Mouse (Mus musculus) embryo, embryonic 10.5 days (tissue): ENCODE measurements around the gene Olfr713.

Experiments used
- DNase-seq: peaks from one replicate; pipeline ENCODE4 v3.0.0-alpha.2; 2015; ENCODE audit warnings: low spot score

Olfr713 gene

GRCm38 (mm10) chr7:107030874-107031273 lies at the start of gene Olfr713:
Gene Olfr713, plus strand, starts transcription at chr7:107031174.
- DNase-seq, result no peak

GRCm38 (mm10) chr7:106985236-106985635 lies 45.7 kb upstream of the Olfr713 start:
- DNase-seq, result no peak

GRCm38 (mm10) chr7:107000798-107001197 lies 30.2 kb upstream of the Olfr713 start:
- no peak for DNase-seq

GRCm38 (mm10) chr7:107004169-107004568 lies 26.8 kb upstream of the Olfr713 start:
- no peak for DNase-seq

GRCm38 (mm10) chr7:107005972-107006371 lies 25.0 kb upstream of the Olfr713 start, which contains the start of gene Olfr2:
Gene Olfr2, minus strand, starts transcription at chr7:107006072.
- no peak for DNase-seq

GRCm38 (mm10) chr7:107039934-107040563 lies 9.1 kb downstream of the Olfr713 start:
- no peak for DNase-seq

- no peak for DNase-seq
Measured at GRCm38 (mm10) chr7:107043136-107043535, 12.2 kb downstream of the Olfr713 start.

- no peak for DNase-seq
Measured at GRCm38 (mm10) chr7:107044407-107044806, 13.4 kb downstream of the Olfr713 start.

GRCm38 (mm10) chr7:107045833-107046232 lies 14.9 kb downstream of the Olfr713 start:
- DNase-seq, result peak; percentile 81

GRCm38 (mm10) chr7:107047578-107047977 lies 16.6 kb downstream of the Olfr713 start:
- no peak for DNase-seq

GRCm38 (mm10) chr7:107070681-107071080 lies 39.7 kb downstream of the Olfr713 start, which contains the start of gene Olfr714:
Gene Olfr714, plus strand, starts transcription at chr7:107070981.
- DNase-seq, result no peak
